Mouse (Mus musculus) megakaryocyte, embryonic 14.5 days (primary cell): ENCODE data around the gene Tac2. TPM values are rescaled to one million over a fixed set of nuclear protein-coding genes. Genes with fewer than 3 reads are reported as not detected.
A peak's percentile ranks its signal among the peaks of the same experiment; 100 is the strongest.
"Not testable (repeated sequence)": the region's sequence is repeated elsewhere in the genome, so short reads cannot be mapped to it uniquely, and the experiment has no call there.

Experiments used
- H3K27me3 ChIP-seq: replicated peaks from 2 replicates; pipeline ENCODE3; 2012; ENCODE audit warnings: inconsistent platforms
- H3K36me3 ChIP-seq: replicated peaks from 2 replicates; pipeline ENCODE3; 2012; ENCODE audit warnings: low read length, inconsistent platforms, mixed read lengths
- H3K4me1 ChIP-seq: 2 replicates; pipeline ENCODE4 v1.6.1; 2012; ENCODE audit warnings: inconsistent platforms
- H3K4me3 ChIP-seq: replicated peaks from 2 replicates; pipeline ENCODE3; 2012; ENCODE audit warnings: moderate library complexity, mild to moderate bottlenecking, inconsistent platforms
- H3K9me3 ChIP-seq: 2 replicates; pipeline ENCODE4 v1.6.1; 2012; ENCODE audit warnings: inconsistent platforms
- FLI1 ChIP-seq: IDR thresholded peaks from 2 replicates; pipeline ENCODE4 v1.6.1; 2012; ENCODE audit warnings: low read length, inconsistent platforms, mixed read lengths
- GATA1 ChIP-seq: IDR thresholded peaks from 3 replicates; pipeline ENCODE4 v1.6.1; 2012; ENCODE audit warnings: mixed read lengths, low read length, inconsistent platforms, borderline replicate concordance
- polyA plus RNA-seq: library from polyadenylated mRNA; stranded (reverse); fragments of >175 nt; gene quantifications from 2 replicates; pipeline ENCODE4 v1.2.3, GENCODE M21; 2012; ENCODE audit warnings: low replicate concordance; ENCODE audit not compliant: insufficient read depth

The Tac2 gene
- polyA plus RNA-seq, 1 experiment = not detected

DNA sequence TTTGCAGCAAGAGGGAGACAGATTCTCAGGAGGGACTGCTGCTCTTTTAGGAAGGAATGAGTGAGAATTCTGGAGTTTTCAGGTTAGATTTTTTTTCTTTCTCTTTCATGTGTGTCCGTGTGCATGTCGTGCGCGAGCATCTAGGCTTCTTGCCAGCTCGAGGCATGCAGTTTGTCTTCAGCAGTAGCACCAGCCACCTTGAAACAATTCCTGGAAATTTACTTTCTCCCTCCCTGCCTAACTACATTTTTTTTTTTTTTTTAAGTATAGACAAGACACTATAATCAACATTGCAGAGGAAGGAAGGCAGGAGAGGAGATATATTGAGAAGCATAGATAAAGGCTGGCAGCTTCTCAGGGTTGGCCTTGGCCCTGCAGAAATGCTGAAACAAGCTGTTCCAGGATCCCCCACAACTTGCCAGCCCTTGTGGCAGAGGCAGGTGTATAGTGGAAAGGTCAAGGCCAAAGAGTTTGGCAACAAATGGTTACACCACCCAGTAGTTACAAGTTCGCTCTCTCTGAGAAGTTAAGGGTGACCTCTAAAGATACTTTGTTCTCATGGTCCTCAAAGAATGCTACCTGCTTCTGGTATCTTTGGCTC is 30.4 kb downstream of the Tac2 start:
- no peak overlapping the region for H3K4me3 ChIP-seq

DNA sequence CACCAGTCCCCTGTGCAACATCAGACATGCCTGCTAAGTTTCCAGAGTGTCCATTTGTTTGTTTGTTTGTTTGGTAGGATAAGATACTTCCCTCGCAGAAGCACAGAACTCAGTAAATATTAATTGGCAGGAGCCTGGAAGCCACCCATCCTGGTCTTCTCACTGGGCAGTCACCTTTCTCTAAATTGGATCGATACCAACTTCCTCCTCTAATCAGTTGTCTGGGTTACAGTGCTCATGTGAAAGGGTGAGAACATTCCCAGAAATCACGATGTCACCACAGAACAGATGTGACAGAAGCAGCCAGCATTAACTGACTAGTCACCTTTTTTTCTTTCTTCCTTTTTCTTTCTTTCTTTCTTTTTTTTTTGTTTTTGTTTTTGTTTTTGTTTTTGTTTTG is 31.0 kb downstream of the Tac2 start:
- H3K36me3 ChIP-seq = no peaks in the 10 kb centered on the region
- H3K27me3 ChIP-seq = peaks cover 12% of the 10 kb centered on the region
- peaks cover 36% of the 10 kb centered on the region for H3K4me1 ChIP-seq
- H3K4me3 ChIP-seq = no peak overlapping the region
- H3K9me3 ChIP-seq = peaks cover 20% of the 10 kb centered on the region
- no peak for TF ChIP-seq FLI1
- TF ChIP-seq GATA1 = no peak

More for the DNA sequence above, 30.4 kb downstream of the Tac2 start:
- Histone ChIP-seq H3K4me1 (peaks cover 36% of the 10 kb centered on the region), H3K36me3 (no peaks in the 10 kb centered on the region), H3K27me3 (peaks cover 17% of the 10 kb centered on the region), H3K9me3 (peaks cover 20% of the 10 kb centered on the region)
- TF ChIP-seq FLI1 (no peak), GATA1 (no peak)

DNA sequence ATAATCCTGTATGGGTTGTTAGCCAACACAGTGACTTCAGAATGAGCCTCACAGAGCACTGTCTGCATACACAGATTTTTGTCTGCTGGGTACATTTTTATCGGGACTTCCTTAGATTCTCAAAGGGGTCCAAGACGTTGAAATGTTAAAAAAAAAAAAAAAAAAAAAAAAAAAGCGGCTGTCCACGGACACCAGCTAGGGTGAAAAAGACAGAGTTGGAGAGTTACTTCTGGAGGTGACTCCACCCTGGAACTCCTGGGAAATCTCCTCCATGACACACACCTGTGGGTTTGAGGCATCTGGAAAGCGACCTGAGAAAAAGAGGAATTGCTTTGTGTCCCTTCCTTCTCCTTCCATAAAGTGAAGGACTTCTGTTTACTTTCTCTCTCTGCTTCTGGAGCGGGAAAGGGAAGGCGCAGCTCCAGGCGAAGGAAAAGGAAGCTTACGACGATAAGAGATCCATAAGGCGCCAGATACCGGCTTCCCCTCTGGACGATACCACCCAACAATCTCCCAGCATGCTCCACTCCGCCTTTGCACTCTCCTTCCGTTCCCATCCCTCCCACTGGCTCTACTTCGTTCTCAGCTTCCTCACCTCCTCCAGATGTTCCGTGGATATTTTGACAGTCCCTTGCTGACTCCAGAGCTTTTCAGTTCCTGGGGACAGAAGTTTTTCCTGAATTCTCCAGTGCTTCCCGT is 31.6 kb downstream of the Tac2 start:
- Histone ChIP-seq H3K4me1 (peaks cover 36% of the 10 kb centered on the region), H3K36me3 (no peaks in the 10 kb centered on the region), H3K9me3 (peaks cover 20% of the 10 kb centered on the region), H3K4me3 (peak overlapping the region; percentile 47), H3K27me3 (peaks cover 10% of the 10 kb centered on the region)
- TF ChIP-seq GATA1 (no peak), FLI1 (no peak)

DNA sequence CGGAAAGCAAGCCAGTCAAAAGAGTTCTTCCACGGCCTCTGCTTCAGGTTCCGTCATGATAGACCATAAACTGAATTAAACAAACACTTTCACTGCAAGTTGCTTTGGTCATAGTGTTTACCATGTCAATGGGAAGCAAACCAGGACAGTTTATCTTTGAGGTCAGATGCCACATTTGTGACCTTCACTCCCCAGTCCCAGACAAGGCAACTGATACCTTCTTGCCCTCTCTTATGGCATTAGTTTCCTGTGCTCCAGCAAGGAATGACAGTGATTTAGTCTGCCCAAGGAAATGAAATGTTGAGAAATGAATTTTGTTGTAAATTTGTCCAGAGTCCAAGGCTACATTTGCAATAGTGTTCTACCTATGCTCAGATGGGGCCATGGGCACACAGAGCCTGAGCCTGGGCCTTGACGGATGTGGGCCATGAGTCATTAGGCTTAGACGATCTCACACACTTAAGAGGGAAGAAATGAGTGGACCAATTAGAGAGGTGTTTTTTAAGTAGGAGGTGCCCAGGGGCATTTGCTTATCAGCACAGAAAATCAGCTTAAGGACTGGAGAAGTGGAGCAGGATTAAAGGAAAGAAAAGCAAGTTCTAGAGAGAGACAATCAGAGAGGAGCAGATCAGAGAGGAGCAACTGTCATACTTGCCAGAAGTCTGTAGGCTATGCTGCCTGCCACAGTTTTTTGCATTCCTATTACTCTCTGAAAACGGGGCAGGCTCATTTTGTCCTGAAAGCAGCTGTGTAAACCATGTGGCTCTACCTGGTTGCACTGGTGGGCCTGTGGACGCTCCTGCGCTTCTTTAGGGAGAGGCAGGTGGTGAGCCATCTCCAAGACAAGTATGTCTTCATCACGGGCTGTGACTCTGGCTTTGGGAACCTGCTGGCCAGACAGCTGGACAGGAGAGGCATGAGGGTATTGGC is 35.2 kb downstream of the Tac2 start, which contains the start of the genes Rdh1 and Rdh16f1:
Rdh1 (plus strand) TSS at position 541 of the 930 bp plus-strand sequence.
Rdh16f1 (plus strand) TSS at position 607 of the 930 bp plus-strand sequence.
- H3K4me3 ChIP-seq = no peak within 1 kb of the TSS
- H3K9me3 ChIP-seq = peaks cover 20% of the 10 kb centered on the region
- H3K36me3 ChIP-seq = no peaks in the 10 kb centered on the region
- H3K4me1 ChIP-seq = peaks cover 14% of the 10 kb centered on the region
- H3K27me3 ChIP-seq = peaks cover 16% of the 10 kb centered on the region
- TF ChIP-seq GATA1 = no peak
- TF ChIP-seq FLI1 = no peak

DNA sequence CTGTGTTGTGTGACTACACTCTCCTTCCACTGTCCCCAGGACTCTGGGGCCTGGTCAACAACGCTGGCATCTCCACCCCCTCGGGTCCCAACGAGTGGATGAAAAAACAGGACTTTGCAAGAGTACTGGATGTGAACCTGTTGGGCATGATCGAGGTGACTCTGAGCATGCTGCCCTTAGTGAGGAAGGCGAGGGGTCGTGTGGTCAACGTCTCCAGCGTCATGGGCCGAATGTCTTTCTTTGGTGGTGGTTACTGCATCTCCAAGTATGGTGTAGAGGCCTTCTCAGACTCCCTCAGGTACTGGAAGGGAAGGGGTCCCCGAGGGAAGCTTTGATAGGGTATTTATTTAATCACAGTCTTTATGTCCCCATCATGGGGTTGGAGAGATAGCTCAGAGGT is 38.6 kb downstream of the Tac2 start:
- Histone ChIP-seq H3K9me3 (peaks cover 11% of the 10 kb centered on the region), H3K27me3 (peaks cover 14% of the 10 kb centered on the region)
- H3K4me1 ChIP-seq, H3K4me3 ChIP-seq, H3K36me3 ChIP-seq: not testable (repeated sequence)

DNA sequence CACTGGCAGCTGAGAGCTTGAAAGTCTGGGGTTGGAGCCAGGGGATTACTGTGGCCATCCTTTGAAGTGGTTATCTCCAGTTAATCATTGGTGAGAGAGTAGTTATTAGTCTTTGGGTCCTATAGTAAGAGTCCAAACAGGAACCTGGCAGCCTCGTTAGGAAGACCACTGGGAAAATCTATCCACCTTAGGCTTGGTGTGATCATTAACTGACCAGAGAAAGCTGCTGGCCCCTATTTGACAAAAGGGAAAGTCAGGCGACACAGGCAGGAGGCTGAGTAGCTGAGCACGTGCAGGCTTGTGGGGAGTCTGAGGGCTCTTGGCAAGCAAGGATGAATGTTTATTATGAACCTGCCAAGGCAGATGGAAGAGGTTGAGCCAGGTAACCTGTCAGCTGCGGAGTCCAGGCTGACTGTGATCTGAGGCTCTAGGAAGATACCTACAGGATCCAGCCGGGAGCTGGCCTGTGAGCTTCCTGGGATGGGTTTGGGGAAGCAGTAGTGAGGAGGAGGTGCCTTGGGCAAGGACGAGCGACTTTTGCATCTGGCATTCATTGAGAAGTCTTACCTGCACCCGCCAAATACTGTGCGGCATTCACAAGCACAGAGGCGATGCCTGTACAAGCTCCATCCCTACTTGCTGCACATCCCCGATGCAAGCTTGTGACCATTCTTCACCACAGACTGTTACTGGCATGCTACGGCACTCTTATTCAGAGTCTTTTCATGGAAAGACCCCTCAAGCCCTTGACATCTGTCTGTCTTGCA is 39.8 kb downstream of the Tac2 start:
- Histone ChIP-seq H3K4me1 (no peaks in the 10 kb centered on the region), H3K27me3 (peaks cover 9% of the 10 kb centered on the region), H3K36me3 (no peaks in the 10 kb centered on the region), H3K4me3 (no peak overlapping the region), H3K9me3 (no peaks in the 10 kb centered on the region)
- TF ChIP-seq GATA1 (no peak), FLI1 (no peak)

DNA sequence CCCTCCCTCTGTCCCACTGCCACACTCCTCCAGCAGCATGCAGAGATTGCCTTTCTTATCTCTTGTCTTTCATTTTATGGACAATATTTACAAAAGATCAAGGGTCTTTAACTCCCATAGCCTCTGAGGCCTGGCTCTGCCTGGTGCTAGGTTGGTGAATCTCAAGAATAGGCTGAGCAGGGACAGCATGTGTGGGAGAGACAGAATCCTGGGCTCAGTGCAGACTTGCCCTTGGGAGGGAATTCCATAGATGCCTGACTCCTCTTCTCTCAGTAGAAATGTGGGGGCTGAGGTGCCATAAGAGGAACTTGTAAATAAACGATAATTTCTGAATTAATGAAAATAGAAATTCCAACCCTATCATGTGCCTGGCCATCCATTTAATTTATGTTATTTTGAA is 42.3 kb downstream of the Tac2 start:
- Histone ChIP-seq H3K36me3 (no peaks in the 10 kb centered on the region), H3K4me1 (no peaks in the 10 kb centered on the region), H3K27me3 (peaks cover 6% of the 10 kb centered on the region), H3K4me3 (no peak overlapping the region), H3K9me3 (peaks cover 6% of the 10 kb centered on the region; the same call in 1 of the 2 replicates)
- TF ChIP-seq FLI1 = no peak
- no peak for TF ChIP-seq GATA1

DNA sequence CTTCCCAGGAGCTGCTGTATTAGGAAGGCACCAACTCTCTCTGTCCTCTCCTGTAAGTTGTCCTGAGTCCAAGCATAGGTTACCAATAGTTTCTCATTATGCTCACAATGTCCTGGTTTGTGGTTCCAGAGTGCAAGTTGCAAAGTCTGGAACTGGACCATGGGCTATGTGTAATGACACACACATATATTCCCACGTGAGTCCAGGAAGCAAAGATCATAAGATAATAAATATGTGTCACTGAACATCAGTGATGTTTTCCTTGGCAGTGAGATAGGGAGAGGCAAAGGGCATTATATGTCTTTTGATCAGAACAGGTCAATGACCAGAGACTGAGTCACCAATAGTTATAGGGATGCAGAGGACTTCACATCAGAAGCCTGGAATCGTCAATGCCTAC is 51.7 kb downstream of the Tac2 start, which contains the start of gene Rdh9:
Rdh9 (plus strand) TSS at position 376 of the 400 bp plus-strand sequence.
- H3K36me3 ChIP-seq = no peaks in the 10 kb centered on the region
- no peak for TF ChIP-seq FLI1
- TF ChIP-seq GATA1 = no peak
- no peaks in the 10 kb centered on the region for H3K4me1 ChIP-seq
- H3K27me3 ChIP-seq = peaks cover 7% of the 10 kb centered on the region
- H3K9me3 ChIP-seq = peaks cover 5% of the 10 kb centered on the region; the same call in 1 of the 2 replicates
- no peak within 1 kb of the TSS for H3K4me3 ChIP-seq

Other genes starting within 250 kb of the Tac2 start
- gene Stac3, start 222.8 kb upstream of the Tac2 start, polyA plus RNA-seq = 3.9 TPM in 1 of 2 replicates, not detected in the other
- 0.23 and 5.2 TPM in 2 replicates for gene Ndufa4l2, start 209.5 kb upstream of the Tac2 start, polyA plus RNA-seq
- 143 and 168 TPM in 2 replicates for gene Shmt2, start 202.0 kb upstream of the Tac2 start, polyA plus RNA-seq
- gene Nxph4, start 189.9 kb upstream of the Tac2 start, polyA plus RNA-seq = 0.32 TPM in 1 of 2 replicates, not detected in the other
- gene Lrp1, start 103.3 kb upstream of the Tac2 start, polyA plus RNA-seq = 10.2 and 208 TPM in 2 replicates
- gene Stat6, start 81.5 kb upstream of the Tac2 start, polyA plus RNA-seq = 33.8 and 70.6 TPM in 2 replicates
- gene Nemp1, start 57.6 kb upstream of the Tac2 start, polyA plus RNA-seq = 1.5 TPM in 1 of 2 replicates, not detected in the other
- 19.1 and 21.3 TPM in 2 replicates for gene Nab2, start 55.9 kb upstream of the Tac2 start, polyA plus RNA-seq
- 0.04 TPM in 1 of 2 replicates, not detected in the other for gene Myo1a, start 19.3 kb upstream of the Tac2 start, polyA plus RNA-seq
- 0.30 and 0.54 TPM in 2 replicates for gene Zbtb39, start 15.1 kb downstream of the Tac2 start, polyA plus RNA-seq
- not detected in 2 replicates for gene Gpr182, start 27.3 kb downstream of the Tac2 start, polyA plus RNA-seq
- gene Rdh1, start 35.2 kb downstream of the Tac2 start, polyA plus RNA-seq = not detected in 2 replicates
- gene Rdh16f1, start 35.3 kb downstream of the Tac2 start, polyA plus RNA-seq = not detected in 2 replicates
- gene Rdh9, start 51.9 kb downstream of the Tac2 start, polyA plus RNA-seq = not detected in 2 replicates
- gene Rdh16, start 76.7 kb downstream of the Tac2 start, polyA plus RNA-seq = not detected in 2 replicates
- not detected in 2 replicates for gene Rdh19, start 125.5 kb downstream of the Tac2 start, polyA plus RNA-seq
- gene Rdh16f2, start 142.0 kb downstream of the Tac2 start, polyA plus RNA-seq = not detected in 2 replicates
- gene Rdh7, start 164.3 kb downstream of the Tac2 start, polyA plus RNA-seq = not detected in 2 replicates
- not detected in 2 replicates for gene Sdr9c7, start 174.0 kb downstream of the Tac2 start, polyA plus RNA-seq